ENCODE assay signal across 14 mouse cellular contexts in genomic region chr2:150645225-150645624, GRCm38 (mm10). TPM values are rescaled to one million over a fixed set of nuclear protein-coding genes. Genes with fewer than 3 reads are reported as not detected.
A peak's percentile ranks its signal among the peaks of the same experiment; 100 is the strongest.
DNase-seq lines count a peak whose midpoint lies in the region; ATAC-seq and TF ChIP-seq lines count a peak whose summit lies in the region.
"Had no signal": no experiment of that assay in that cellular context is flagged by ENCODE, and none has a peak within 500 bp of the region (broad histone marks: within the 10 kb centered on the region; RNA-seq: fewer than 3 reads in every experiment).

No protein-coding gene starts in this region.

- no peak overlapping the region for H3K9ac ChIP-seq in hindbrain, postnatal 0 days (replicated peaks; ENCODE audit: low read length)
- H3K9ac ChIP-seq in midbrain, embryonic 15.5 days = no peak overlapping the region

- no peaks in the 10 kb centered on the region for H3K27me3 ChIP-seq in hindbrain, postnatal 0 days (ENCODE audit: insufficient read depth, low read length)
- no peaks in the 10 kb centered on the region for H3K27me3 ChIP-seq in midbrain, embryonic 15.5 days (replicated peaks)

- DNase-seq in adrenal gland, adult (ENCODE audit: inconsistent age in 2 of 2, low spot score in 1 of 2) = peak; percentile 48 to 73
- no peak for DNase-seq in adrenal gland, postnatal 4 days (ENCODE audit: low spot score in 2 of 2)
- no peak for DNase-seq in hindbrain, postnatal 0 days (ENCODE audit: low spot score)
- DNase-seq in layer of hippocampus, adult 11-12 months (ENCODE audit: low spot score) = no peak
- no peak for DNase-seq in urinary bladder, postnatal 36 days (ENCODE audit: low spot score in 2 of 2)
- no peak for DNase-seq in thymus, postnatal 36 days
- DNase-seq: cerebellum, adult 11-12 months; kidney, adult 2 months; lung, adult 2 months; right cerebral cortex, postnatal 4 days had no signal

- peak overlapping the region; percentile 60 for H3K27ac ChIP-seq in brown adipose tissue, adult 24 weeks (replicated peaks; ENCODE audit: low read depth, low read length)
- peak overlapping the region; percentile 87; the same call in 1 of the 2 replicates for H3K27ac ChIP-seq in hindbrain, postnatal 0 days
- peak overlapping the region; percentile 86 for H3K27ac ChIP-seq in midbrain, embryonic 15.5 days
- H3K27ac ChIP-seq: heart, embryonic 10.5 days had no signal

- TF ChIP-seq CTCF in hindbrain, postnatal 0 days (IDR thresholded peaks at IDR 0.05; ENCODE audit: low read depth) = no peak

- H3K9me3 ChIP-seq in hindbrain, postnatal 0 days (ENCODE audit: low read length) = no peaks in the 10 kb centered on the region
- H3K9me3 ChIP-seq in midbrain, embryonic 15.5 days = no peaks in the 10 kb centered on the region
- H3K9me3 ChIP-seq: heart, embryonic 10.5 days had no signal

- WGBS in hindbrain, postnatal 0 days = 87% methylated on average over 4 of the region's 4 CpGs
- 93% methylated on average over 4 of the region's 4 CpGs for WGBS in midbrain, embryonic 15.5 days

- no peaks in the 10 kb centered on the region for H3K36me3 ChIP-seq in hindbrain, postnatal 0 days (ENCODE audit: insufficient read depth, low read length)
- no peaks in the 10 kb centered on the region for H3K36me3 ChIP-seq in midbrain, embryonic 15.5 days (replicated peaks)
- H3K36me3 ChIP-seq: heart, embryonic 10.5 days had no signal

- no peak overlapping the region for H3K4me3 ChIP-seq in brown adipose tissue, adult 24 weeks (ENCODE audit: insufficient read depth, low read depth, low read length)
- H3K4me3 ChIP-seq in hindbrain, postnatal 0 days (ENCODE audit: low read length) = no peak overlapping the region
- H3K4me3 ChIP-seq in midbrain, embryonic 15.5 days = no peak overlapping the region
- H3K4me3 ChIP-seq: heart, embryonic 10.5 days had no signal

- ATAC-seq in hindbrain, postnatal 0 days = no peak
- no peak for ATAC-seq in midbrain, embryonic 15.5 days (replicated peaks)

- H3K4me1 ChIP-seq in brown adipose tissue, adult 24 weeks (ENCODE audit: control insufficient read depth, insufficient read depth, insufficient read length, low read length) = peaks cover 15% of the 10 kb centered on the region; the same call in 1 of the 2 replicates
- H3K4me1 ChIP-seq in hindbrain, postnatal 0 days (ENCODE audit: insufficient read depth, low read length) = peaks cover 13% of the 10 kb centered on the region; the same call in 1 of the 2 replicates
- H3K4me1 ChIP-seq in midbrain, embryonic 15.5 days = peaks cover 14% of the 10 kb centered on the region

- H3K4me2 ChIP-seq in hindbrain, postnatal 0 days (ENCODE audit: low read depth, low read length) = no peak overlapping the region
- H3K4me2 ChIP-seq in midbrain, embryonic 15.5 days = no peak overlapping the region

RNA-seq across cellular contexts. Expression of gene Acss1, which starts 23.1 kb away (rescaled TPM):
- 10 to 100 TPM; 10.8 to 17.1 TPM for total RNA-seq in adrenal gland, postnatal 4 days (2021)
- 95.0 and 102 TPM in 2 replicates for polyA plus RNA-seq in brown adipose tissue, adult 24 weeks (2012; ENCODE audit: insufficient read depth, insufficient read length, missing spikeins)
- total RNA-seq in hindbrain, postnatal 0 days (2014; rRNA removed) = 33.0 and 43.5 TPM in 2 replicates
- 17.0 and 17.6 TPM in 2 replicates for polyA plus RNA-seq in hindbrain, postnatal 0 days (2015; fragmentation: Nextera tagmentation; extraction: Ambion mirVana)
- polyA plus RNA-seq in midbrain, embryonic 15.5 days (2015; fragmentation: Nextera tagmentation; extraction: Ambion mirVana) = 16.7 and 20.9 TPM in 2 replicates

RNA-seq across cellular contexts. Expression of gene Apmap, which starts 36.9 kb away (rescaled TPM):
- 10 to 100 TPM; 87.6 to 95.1 TPM for total RNA-seq in adrenal gland, postnatal 4 days (2021)
- 125 and 136 TPM in 2 replicates for polyA plus RNA-seq in brown adipose tissue, adult 24 weeks (2012; ENCODE audit: insufficient read depth, insufficient read length, missing spikeins)
- total RNA-seq in hindbrain, postnatal 0 days (2014; rRNA removed) = 31.1 and 32.6 TPM in 2 replicates
- polyA plus RNA-seq in hindbrain, postnatal 0 days (2015; fragmentation: Nextera tagmentation; extraction: Ambion mirVana) = 55.6 and 61.6 TPM in 2 replicates
- polyA plus RNA-seq in midbrain, embryonic 15.5 days (2015; fragmentation: Nextera tagmentation; extraction: Ambion mirVana) = 39.5 and 42.1 TPM in 2 replicates

RNA-seq across cellular contexts. Expression of gene Vsx1, which starts 43.9 kb away (rescaled TPM):
- not detected for total RNA-seq in adrenal gland, postnatal 4 days (2021)
- polyA plus RNA-seq in brown adipose tissue, adult 24 weeks (2012; ENCODE audit: insufficient read depth, insufficient read length, missing spikeins) = not detected in 2 replicates
- total RNA-seq in hindbrain, postnatal 0 days (2014; rRNA removed) = 0.26 TPM in 1 of 2 replicates, not detected in the other
- 0.10 and 0.13 TPM in 2 replicates for polyA plus RNA-seq in hindbrain, postnatal 0 days (2015; fragmentation: Nextera tagmentation; extraction: Ambion mirVana)
- polyA plus RNA-seq in midbrain, embryonic 15.5 days (2015; fragmentation: Nextera tagmentation; extraction: Ambion mirVana) = 0.04 and 0.06 TPM in 2 replicates
- total RNA-seq: left cerebral cortex, postnatal 14 days had no signal
- polyA plus RNA-seq: heart, embryonic 10.5 days; kidney, adult 2 months; lung, adult 2 months had no signal

Comparison
In these comparisons a context has a peak if more than half of its experiments do, and no peak if none do; other contexts are left out.
1. DNase-seq: peak in adrenal gland, adult (2 of 2); none in adrenal gland, postnatal 4 days (0 of 2), hindbrain, postnatal 0 days (single experiment), layer of hippocampus, adult 11-12 months (single experiment), urinary bladder, postnatal 36 days (0 of 2) and thymus, postnatal 36 days (0 of 2).
2. Peak in every context shown above with its lines, with median percentiles within 50 percentile points of each other: H3K27ac ChIP-seq.